Mouse (Mus musculus) right cerebral cortex, postnatal 14 days (tissue): ENCODE results near the gene Sh3bp2.

Experiments
- DNase-seq: peaks from one replicate; pipeline ENCODE4 v3.0.0; 2022

Gene Sh3bp2

DNA sequence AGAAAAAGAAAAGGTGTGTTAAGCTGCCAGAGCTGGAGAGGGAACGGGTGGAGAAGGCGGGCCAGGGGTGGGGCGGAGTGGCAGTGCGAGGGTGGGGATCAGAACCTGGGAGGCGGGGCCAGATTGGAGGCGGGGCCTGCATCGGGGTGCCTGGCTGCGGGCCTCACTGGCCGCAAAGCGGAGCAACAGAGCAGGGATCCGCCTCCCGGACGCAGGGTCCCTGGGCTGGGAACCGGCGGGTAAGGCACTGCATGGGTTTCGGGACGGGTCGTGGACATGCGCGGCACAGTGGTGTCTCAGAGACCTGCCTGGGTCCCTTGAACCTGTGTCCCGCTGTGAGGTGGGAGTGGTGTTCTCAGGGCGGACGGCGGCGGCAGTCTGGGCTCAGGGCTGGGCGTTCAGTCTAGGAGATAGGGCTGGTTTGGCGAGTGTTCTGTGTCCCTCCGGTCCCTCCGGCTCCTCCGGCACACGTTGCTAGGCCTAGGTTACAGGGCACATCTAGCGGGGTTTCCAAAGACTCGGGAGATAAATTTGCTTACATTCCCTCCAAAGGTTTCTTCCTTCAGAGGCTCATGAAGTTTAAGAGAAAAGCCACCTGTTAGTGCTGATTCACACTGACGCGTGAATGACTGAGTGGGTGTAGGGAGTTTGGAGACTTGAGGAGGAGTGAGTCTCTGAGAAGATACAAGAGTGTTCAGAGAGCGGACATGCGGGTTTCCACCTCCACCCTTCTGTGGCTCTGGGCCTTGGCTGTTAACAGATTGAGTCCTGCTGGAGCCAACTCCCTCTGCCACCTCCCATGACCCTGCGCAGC lies at the start of gene Sh3bp2:
TSS of gene Sh3bp2 (plus strand) at position 176 of the 814 bp plus-strand sequence.
- DNase-seq, result peak; percentile 82

GRCm38 (mm10) chr5:34480926-34481325 lies 44.7 kb upstream of the Sh3bp2 start:
- no peak for DNase-seq

- DNase-seq, result no peak
Measured at GRCm38 (mm10) chr5:34485731-34486130, 39.9 kb upstream of the Sh3bp2 start.

DNA sequence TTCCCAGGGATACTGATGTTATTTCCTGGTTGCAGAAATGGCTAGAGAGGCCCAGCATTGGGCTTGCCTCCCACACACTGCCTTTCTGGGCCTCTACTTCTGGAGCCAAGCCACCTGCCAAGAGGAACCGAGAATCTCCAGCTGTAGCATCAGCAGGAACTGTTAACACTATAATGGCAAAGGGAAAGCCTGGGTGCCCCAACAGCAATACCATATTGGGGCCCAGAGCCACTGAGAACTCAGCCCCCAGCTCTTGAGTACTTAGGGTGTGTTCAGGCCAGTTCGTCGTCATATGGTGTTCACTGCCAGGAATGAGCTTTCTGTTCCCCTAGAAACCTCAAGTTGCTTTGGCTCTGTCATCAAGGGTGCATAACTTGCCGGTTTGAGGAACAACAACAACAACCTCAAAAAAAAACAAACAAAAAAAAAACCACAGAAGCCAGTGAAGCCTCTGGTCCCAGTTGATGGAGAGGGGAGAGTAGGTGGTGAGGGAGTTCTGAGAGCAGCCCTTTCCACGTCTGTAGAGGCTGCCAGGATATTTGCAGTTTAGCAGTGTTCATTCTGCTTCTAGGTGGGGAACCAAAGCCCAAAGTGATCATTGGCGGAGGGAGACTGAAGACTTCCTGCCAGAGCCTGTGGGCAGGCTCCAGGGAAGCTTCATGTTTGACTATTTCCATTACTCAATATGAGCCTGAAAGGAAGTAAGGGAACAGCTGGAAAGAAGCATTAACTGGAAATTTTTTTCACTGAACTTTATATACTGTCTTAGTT lies 38.1 kb upstream of the Sh3bp2 start:
- DNase-seq, result no peak

DNA sequence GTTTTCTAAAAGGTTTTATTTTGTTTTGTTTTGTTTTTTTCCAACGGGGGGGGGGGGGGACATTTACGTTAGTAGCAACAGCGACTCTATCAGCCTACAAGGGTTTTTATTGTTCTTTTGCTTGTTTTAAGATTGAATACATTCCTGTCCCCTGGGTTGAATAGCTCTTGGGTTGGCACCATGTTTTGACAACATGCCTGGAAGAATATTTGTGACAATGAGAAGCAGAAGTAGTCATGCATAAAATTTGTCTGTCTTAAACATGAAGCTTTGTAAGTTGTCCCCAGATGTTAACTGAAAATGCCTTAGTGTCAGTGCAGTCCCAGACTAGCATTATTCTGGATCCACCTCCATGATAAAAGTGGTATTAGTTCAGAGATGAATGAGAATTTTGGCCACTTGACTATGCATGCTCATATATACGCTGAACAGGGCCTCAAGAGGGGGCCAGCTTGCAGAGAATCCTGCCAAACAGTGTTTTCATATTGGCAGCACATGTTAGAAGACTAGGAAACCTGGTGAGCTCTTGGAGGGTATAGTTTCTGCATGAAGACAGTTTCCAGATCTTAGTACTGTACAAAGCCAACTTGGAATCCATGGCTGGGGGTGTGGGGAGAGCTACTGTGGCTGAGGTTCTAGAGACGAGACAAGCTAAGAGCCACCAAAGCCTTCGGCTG lies 36.8 kb upstream of the Sh3bp2 start:
- no peak for DNase-seq

DNA sequence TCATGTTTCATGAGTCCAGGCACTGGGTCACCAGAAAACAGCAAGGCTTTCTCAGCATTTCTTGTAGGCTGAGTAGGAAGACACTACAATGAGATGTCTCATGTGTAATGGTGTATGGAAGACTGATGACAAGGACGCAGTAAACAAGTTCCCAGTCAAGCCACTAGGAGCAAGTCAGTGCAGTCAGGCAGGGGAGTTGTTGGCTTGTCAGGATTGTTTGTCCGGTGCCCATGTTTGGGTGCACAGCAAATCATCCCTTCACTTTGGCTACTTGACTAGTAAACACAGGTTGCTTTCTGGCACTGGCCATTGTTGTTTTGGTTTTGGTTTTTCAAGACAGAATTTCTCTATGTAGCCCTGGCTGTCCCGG lies 36.2 kb upstream of the Sh3bp2 start:
- no peak for DNase-seq

DNA sequence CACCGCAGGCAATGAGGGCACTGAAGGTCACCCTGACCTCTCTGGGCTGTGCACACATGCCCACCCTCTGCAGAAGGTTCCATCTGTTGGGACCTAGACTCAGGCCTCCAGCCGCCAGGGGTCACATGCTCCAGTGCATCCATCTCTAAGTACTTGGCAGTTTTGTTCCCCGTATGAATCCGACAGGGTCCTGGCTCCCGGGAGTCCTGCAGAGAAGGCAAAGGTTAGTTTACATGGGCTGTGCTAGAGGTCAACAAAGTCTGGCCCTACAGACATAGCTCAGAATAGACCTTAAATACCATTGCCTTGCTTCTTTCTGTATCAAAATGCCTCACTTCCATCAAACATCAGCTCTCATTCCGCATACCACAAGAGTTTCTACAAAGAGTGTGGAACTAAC lies 28.9 kb upstream of the Sh3bp2 start:
- no peak for DNase-seq

- no peak for DNase-seq
Measured at GRCm38 (mm10) chr5:34500886-34501285, 24.8 kb upstream of the Sh3bp2 start.

DNA sequence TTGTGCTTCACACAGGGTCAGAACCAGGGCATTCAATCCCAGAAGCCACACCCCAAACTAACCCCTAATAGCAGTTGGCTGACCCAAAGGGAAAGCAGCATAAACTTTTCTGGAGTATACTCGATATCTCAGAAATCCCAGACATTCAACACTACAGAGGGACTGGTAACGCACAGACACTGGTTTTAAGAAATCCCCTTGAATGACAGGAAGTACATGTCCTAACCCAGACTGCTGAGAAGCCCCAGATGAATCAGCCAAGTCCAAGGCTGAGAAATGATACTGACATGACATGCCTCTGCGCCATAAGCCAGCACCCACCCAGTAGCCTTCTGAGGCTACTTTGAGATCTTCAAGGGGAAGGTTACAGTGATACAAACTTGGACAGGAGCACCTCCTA lies 24.1 kb upstream of the Sh3bp2 start:
- DNase-seq, result no peak

DNA sequence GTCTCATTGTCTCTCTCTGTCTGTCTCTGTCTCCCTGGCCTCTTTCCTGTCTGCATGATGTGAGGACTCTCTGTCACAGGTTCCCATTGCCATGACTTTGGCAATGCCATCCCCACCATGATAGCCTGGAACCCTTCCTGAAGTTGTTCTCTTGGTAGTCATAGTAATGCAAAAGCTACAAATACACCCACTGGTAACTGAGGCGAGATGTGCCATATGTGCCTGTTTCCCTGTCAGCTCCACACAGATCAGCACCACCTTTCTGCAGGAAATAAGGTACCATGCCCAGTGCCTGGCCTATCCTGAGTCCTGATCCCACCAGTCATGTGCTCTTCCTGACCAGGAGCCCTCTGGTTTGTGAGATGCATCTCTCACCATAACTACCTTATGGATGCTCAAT lies 23.2 kb upstream of the Sh3bp2 start:
- DNase-seq, result no peak

DNA sequence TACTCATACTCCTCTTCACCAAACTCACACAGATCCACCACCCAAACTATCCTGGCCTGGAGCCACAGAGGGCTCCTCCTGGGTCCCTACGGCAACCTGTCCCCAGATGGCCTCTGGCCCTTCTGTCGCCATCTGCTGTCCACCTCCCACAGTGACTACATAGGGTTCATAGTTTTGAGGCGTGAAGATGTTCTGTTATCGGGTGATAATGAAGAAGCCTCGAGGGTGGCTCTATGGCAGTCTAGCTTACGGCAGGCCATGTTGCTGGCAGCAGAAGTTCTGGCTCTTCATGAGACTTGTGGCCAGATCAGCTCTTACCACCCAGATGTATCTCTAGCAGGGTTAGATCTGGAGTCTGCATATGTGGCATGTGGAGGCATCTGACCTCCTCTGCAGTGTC lies 22.8 kb upstream of the Sh3bp2 start:
- no peak for DNase-seq

DNA sequence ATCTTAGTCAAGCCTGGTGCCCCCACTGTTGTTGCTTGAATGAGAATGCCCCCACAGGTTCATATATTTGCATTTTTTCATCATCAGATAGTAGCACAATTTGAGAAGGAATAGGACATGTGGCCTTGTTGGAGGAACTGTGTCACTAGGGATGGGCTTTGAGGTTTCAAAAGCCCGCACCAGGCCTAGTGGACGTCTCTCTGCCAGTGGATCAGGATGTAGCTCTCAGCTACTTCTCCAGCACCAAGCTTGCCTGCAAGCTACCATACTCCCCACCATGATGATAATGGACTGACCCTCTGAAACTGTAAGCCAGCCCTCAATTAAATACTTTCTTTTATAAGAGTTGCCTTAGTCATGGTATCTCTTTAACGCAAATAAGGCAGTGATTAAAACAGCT lies 13.2 kb upstream of the Sh3bp2 start:
- no peak for DNase-seq

GRCm38 (mm10) chr5:34513466-34514217 lies 12.0 kb upstream of the Sh3bp2 start, which contains the start of gene Tnip2:
Gene Tnip2, minus strand, starts transcription at chr5:34513991.
- DNase-seq, result peak; percentile 89

DNA sequence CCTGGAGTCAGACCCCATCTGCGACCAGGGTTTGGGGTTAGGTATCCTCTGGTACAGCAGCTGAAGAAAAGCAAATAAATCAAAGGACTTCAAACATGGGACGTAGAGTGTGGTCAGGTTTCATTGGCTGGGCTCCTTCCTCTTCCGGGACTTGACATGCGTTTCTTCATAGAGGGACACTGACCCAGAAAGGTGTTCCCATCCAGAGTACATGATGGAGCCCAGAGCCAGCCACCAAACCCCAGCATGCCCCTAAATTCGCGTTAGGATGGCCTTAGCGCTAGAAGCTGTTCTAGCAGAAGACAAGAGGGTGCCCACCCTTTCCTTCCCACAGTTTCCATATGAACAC lies 11.4 kb upstream of the Sh3bp2 start:
- DNase-seq, result no peak

DNA sequence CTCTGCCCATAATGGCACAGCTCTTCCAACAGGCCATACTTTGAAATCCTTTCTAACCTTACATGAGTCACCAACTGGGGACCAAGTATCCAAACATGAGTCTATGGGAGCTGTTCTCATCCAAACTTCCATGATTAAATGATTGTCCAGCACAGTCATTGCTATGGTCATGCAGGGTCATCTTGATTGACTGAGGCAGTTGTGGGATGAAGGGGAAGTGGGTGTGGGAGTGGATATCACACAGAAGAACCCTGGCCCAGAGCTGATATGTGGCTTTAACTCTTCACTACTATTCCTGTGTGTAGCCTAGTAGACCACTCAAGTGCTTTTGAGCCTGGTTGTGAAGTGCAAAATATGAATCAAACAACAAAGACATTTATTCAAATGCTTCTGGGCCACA lies 10.5 kb upstream of the Sh3bp2 start:
- DNase-seq, result no peak

GRCm38 (mm10) chr5:34517913-34518312 lies 7.7 kb upstream of the Sh3bp2 start:
- DNase-seq, result peak; percentile 78

GRCm38 (mm10) chr5:34519389-34519910 lies 6.2 kb upstream of the Sh3bp2 start:
- DNase-seq, result no peak

DNA sequence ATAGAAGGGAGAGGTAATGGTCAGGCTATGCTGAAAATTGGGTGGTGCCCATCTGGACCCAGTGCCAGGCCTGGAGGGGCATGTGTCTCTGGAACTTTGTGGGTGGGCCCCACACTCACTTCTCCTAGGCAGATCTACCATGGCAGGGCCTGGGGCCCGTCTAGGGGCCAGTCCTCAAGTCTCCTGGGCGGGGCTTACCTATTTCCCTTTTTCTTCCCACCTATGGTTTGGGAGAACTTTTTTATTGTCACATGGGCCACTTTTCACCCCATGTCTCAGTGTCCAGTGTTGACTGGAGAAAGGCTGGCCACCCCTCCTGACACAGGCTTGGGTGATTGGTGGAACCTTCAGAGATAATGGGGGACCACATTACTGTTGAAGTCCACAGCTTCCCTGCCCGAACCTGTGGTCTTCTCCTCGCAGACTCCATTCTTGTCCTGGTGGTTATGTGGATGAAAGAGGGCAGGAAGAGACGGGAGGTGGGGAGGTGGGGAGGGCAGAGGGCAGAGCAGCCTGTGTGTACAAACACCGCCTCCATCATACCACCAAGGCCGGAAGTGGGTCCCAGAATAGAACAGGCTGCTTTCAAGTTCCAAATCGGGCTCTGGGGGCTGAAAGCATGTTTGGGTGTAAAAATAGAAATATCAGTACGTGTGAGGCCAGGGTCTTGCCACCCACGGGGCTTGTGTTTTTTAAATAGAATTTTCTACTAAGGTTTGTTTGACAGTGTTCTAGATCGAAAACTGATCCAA lies 5.0 kb upstream of the Sh3bp2 start:
- no peak for DNase-seq

DNA sequence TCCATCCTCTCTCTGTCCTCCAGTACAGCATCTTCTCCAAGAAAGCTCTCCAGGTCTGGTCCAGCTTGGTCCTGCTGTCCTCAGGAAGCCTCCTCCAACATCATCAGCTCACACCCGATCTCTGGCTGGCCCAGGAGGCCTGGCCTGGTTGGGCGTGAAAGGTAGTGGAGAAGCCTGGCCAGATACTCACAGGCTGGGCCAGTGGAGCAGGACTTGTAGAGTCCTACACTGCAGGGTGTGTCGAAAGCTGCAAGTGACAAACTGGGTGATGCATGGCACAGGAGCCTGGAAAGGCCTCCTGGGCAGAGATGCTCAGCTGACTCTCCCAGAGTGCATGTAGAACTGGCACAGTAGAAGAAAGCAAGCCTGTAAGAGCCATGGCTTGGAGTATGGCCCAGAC lies 4.3 kb upstream of the Sh3bp2 start:
- DNase-seq, result no peak

- no peak for DNase-seq
Measured at GRCm38 (mm10) chr5:34523958-34524485, 1.6 kb upstream of the Sh3bp2 start.

- no peak for DNase-seq
Measured at GRCm38 (mm10) chr5:34524511-34524910, 1.1 kb upstream of the Sh3bp2 start.

DNA sequence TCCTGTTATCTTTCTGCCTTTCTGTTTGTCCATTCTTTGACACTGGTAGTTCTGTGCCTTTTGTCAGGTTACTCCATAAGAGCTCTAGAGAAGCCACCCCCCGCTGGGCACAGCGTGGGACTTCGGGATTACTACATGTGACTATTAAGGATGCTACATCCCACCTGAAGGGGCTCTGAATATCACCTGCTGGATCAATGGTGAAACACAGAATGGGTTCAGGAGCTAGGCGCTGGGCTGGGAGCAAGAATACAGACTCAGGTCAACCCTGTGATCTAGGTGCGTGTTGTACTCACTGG lies 788 bp downstream of the Sh3bp2 start:
- DNase-seq, result no peak
